Mouse (Mus musculus) liver, embryonic 18 days (tissue): ENCODE data around the gene Sult2a8. TPM values are rescaled to one million over a fixed set of nuclear protein-coding genes. Genes with fewer than 3 reads are reported as not detected.

Experiments used
- polyA plus RNA-seq: library from polyadenylated mRNA; depleted of rRNA; stranded (reverse); fragments of >200 nt; gene quantifications from 2 replicates; pipeline ENCODE4 v1.2.3, GENCODE M21; 2012; rRNA removed

Sult2a8 gene
- polyA plus RNA-seq, result 2.8 and 3.7 TPM in 2 replicates

GRCm38 (mm10) chr7:14446534-14446933 is at the start of gene Sult2a8:
Gene Sult2a8 (minus strand): TSS chr7:14446769.

GRCm38 (mm10) chr7:14494130-14494529 is 47.6 kb upstream of the Sult2a8 start, which contains the start of gene Sult2a7:
Gene Sult2a7 (minus strand): TSS chr7:14494230.

Other genes starting within 250 kb of the Sult2a8 start
- gene Sult2a6, start 191.9 kb downstream of the Sult2a8 start, polyA plus RNA-seq, result 0.05 and 0.07 TPM in 2 replicates
- gene Obox8, start 113.2 kb downstream of the Sult2a8 start, polyA plus RNA-seq, result 0.02 and 0.12 TPM in 2 replicates
- gene Sult2a7, start 47.5 kb upstream of the Sult2a8 start, polyA plus RNA-seq, result not detected in 2 replicates
- gene Vmn1r90, start 116.7 kb upstream of the Sult2a8 start, polyA plus RNA-seq, result 0.05 and 0.09 TPM in 2 replicates
- gene Obox7, start 212.7 kb upstream of the Sult2a8 start, polyA plus RNA-seq, result not detected in 2 replicates